Mouse (Mus musculus): Measurements from ENCODE around the gene Blnk. TPM values are rescaled to one million over a fixed set of nuclear protein-coding genes. Genes with fewer than 3 reads are reported as not detected.
A peak's percentile ranks its signal among the peaks of the same experiment; 100 is the strongest.

Gene Blnk
- polyA plus RNA-seq, 1 experiment from 2014 or later, result 0.97 TPM

GRCm38 (mm10) chr19:40996722-40997121 is 2.4 kb upstream of the Blnk start:
- Histone ChIP-seq H3K4me3 (ENCODE audit: low read depth, low read length) (no peak overlapping the region), H3K9me3 (ENCODE audit: control insufficient read depth, low read length) (no peaks in the 10 kb centered on the region), H3K36me3 (ENCODE audit: control insufficient read depth, insufficient read depth, low read length) (no peaks in the 10 kb centered on the region), H3K27ac (replicated peaks; ENCODE audit: low read depth, low read length) (no peak overlapping the region), H3K9ac (ENCODE audit: low read length) (no peak overlapping the region), H3K4me2 (ENCODE audit: low read depth, severe bottlenecking) (no peak overlapping the region), H3K4me1 (ENCODE audit: control insufficient read depth, insufficient read depth, low read length) (peaks cover 10% of the 10 kb centered on the region), H3K27me3 (ENCODE audit: control insufficient read depth, insufficient read depth, low read length) (no peaks in the 10 kb centered on the region)
- WGBS, result 90% methylated on average over 6 of the region's 6 CpGs
- DNase-seq (ENCODE audit: low spot score) (no peak), ATAC-seq (ENCODE audit: insufficient number of reproducible peaks, low FRiP score, low TSS enrichment, low read depth) (no peak)

GRCm38 (mm10) chr19:40995449-40996401 is 1.4 kb upstream of the Blnk start:
- no peak overlapping the region for H3K9ac ChIP-seq (ENCODE audit: low read length)
- H3K4me3 ChIP-seq (ENCODE audit: low read depth, low read length), result no peak overlapping the region
- no peaks in the 10 kb centered on the region for H3K36me3 ChIP-seq (ENCODE audit: control insufficient read depth, insufficient read depth, low read length)
- no peaks in the 10 kb centered on the region for H3K9me3 ChIP-seq (ENCODE audit: control insufficient read depth, low read length)
- no peak for ATAC-seq (ENCODE audit: insufficient number of reproducible peaks, low FRiP score, low TSS enrichment, low read depth)
- DNase-seq (ENCODE audit: low spot score), result peak; percentile 26
- H3K4me2 ChIP-seq (ENCODE audit: low read depth, severe bottlenecking), result no peak overlapping the region
- H3K4me1 ChIP-seq (ENCODE audit: control insufficient read depth, insufficient read depth, low read length), result peaks cover 10% of the 10 kb centered on the region
- no peaks in the 10 kb centered on the region for H3K27me3 ChIP-seq (ENCODE audit: control insufficient read depth, insufficient read depth, low read length)
- WGBS, result 48% methylated on average over 21 of the region's 21 CpGs
- H3K27ac ChIP-seq (replicated peaks; ENCODE audit: low read depth, low read length), result no peak overlapping the region

- DNase-seq (ENCODE audit: low spot score) (no peak), ATAC-seq (ENCODE audit: insufficient number of reproducible peaks, low FRiP score, low TSS enrichment, low read depth) (no peak)
- Histone ChIP-seq H3K27me3 (ENCODE audit: control insufficient read depth, insufficient read depth, low read length) (no peaks in the 10 kb centered on the region), H3K9me3 (ENCODE audit: control insufficient read depth, low read length) (no peaks in the 10 kb centered on the region), H3K36me3 (ENCODE audit: control insufficient read depth, insufficient read depth, low read length) (no peaks in the 10 kb centered on the region), H3K4me1 (ENCODE audit: control insufficient read depth, insufficient read depth, low read length) (peaks cover 10% of the 10 kb centered on the region), H3K27ac (replicated peaks; ENCODE audit: low read depth, low read length) (no peak overlapping the region), H3K9ac (ENCODE audit: low read length) (no peak overlapping the region), H3K4me3 (ENCODE audit: low read depth, low read length) (no peak overlapping the region), H3K4me2 (ENCODE audit: low read depth, severe bottlenecking) (no peak overlapping the region)
- WGBS, result 68% methylated on average over 6 of the region's 7 CpGs
Measured at GRCm38 (mm10) chr19:40994911-40995310, 576 bp upstream of the Blnk start.

GRCm38 (mm10) chr19:40993356-40993755 is 979 bp downstream of the Blnk start:
- DNase-seq (ENCODE audit: low spot score) (no peak), ATAC-seq (ENCODE audit: insufficient number of reproducible peaks, low FRiP score, low TSS enrichment, low read depth) (no peak)
- Histone ChIP-seq H3K36me3 (ENCODE audit: control insufficient read depth, insufficient read depth, low read length) (no peaks in the 10 kb centered on the region), H3K27me3 (ENCODE audit: control insufficient read depth, insufficient read depth, low read length) (no peaks in the 10 kb centered on the region), H3K9me3 (ENCODE audit: control insufficient read depth, low read length) (no peaks in the 10 kb centered on the region), H3K4me1 (ENCODE audit: control insufficient read depth, insufficient read depth, low read length) (peaks cover 10% of the 10 kb centered on the region), H3K9ac (ENCODE audit: low read length) (no peak overlapping the region), H3K27ac (replicated peaks; ENCODE audit: low read depth, low read length) (no peak overlapping the region), H3K4me3 (ENCODE audit: low read depth, low read length) (no peak overlapping the region), H3K4me2 (ENCODE audit: low read depth, severe bottlenecking) (no peak overlapping the region)
- 84% methylated on average over 5 of the region's 5 CpGs for whole genome bisulfite sequencing

GRCm38 (mm10) chr19:40992517-40993044 is 1.8 kb downstream of the Blnk start:
- no peaks in the 10 kb centered on the region for H3K36me3 ChIP-seq (ENCODE audit: control insufficient read depth, insufficient read depth, low read length)
- no peak overlapping the region for H3K9ac ChIP-seq (ENCODE audit: low read length)
- ATAC-seq (ENCODE audit: insufficient number of reproducible peaks, low FRiP score, low TSS enrichment, low read depth) (no peak), DNase-seq (ENCODE audit: low spot score) (no peak)
- no peak overlapping the region for H3K4me3 ChIP-seq (ENCODE audit: low read depth, low read length)
- H3K27ac ChIP-seq (replicated peaks; ENCODE audit: low read depth, low read length), result no peak overlapping the region
- H3K27me3 ChIP-seq (ENCODE audit: control insufficient read depth, insufficient read depth, low read length), result no peaks in the 10 kb centered on the region
- H3K4me1 ChIP-seq (ENCODE audit: control insufficient read depth, insufficient read depth, low read length), result peaks cover 10% of the 10 kb centered on the region
- no peak overlapping the region for H3K4me2 ChIP-seq (ENCODE audit: low read depth, severe bottlenecking)
- WGBS, result 63% methylated on average over 8 of the region's 8 CpGs
- H3K9me3 ChIP-seq (ENCODE audit: control insufficient read depth, low read length), result no peaks in the 10 kb centered on the region

GRCm38 (mm10) chr19:40992096-40992495 is 2.2 kb downstream of the Blnk start:
- no peak for ATAC-seq (ENCODE audit: insufficient number of reproducible peaks, low FRiP score, low TSS enrichment, low read depth)
- no peak overlapping the region for H3K9ac ChIP-seq (ENCODE audit: low read length)

GRCm38 (mm10) chr19:40991626-40992025 is 2.7 kb downstream of the Blnk start:
- Histone ChIP-seq H3K9ac (ENCODE audit: low read length) (no peak overlapping the region), H3K4me1 (ENCODE audit: control insufficient read depth, insufficient read depth, low read length) (peaks cover 10% of the 10 kb centered on the region), H3K27ac (replicated peaks; ENCODE audit: low read depth, low read length) (no peak overlapping the region), H3K36me3 (ENCODE audit: control insufficient read depth, insufficient read depth, low read length) (no peaks in the 10 kb centered on the region), H3K4me2 (ENCODE audit: low read depth, severe bottlenecking) (no peak overlapping the region), H3K27me3 (ENCODE audit: control insufficient read depth, insufficient read depth, low read length) (no peaks in the 10 kb centered on the region), H3K9me3 (ENCODE audit: control insufficient read depth, low read length) (no peaks in the 10 kb centered on the region), H3K4me3 (ENCODE audit: low read depth, low read length) (no peak overlapping the region)
- DNase-seq (ENCODE audit: low spot score), result no peak
- ATAC-seq (ENCODE audit: insufficient number of reproducible peaks, low FRiP score, low TSS enrichment, low read depth), result no peak
- WGBS, result 80% methylated on average over 6 of the region's 7 CpGs

More at GRCm38 (mm10) chr19:40992096-40992495, 2.2 kb downstream of the Blnk start:
- Histone ChIP-seq H3K36me3 (ENCODE audit: control insufficient read depth, insufficient read depth, low read length) (no peaks in the 10 kb centered on the region), H3K9me3 (ENCODE audit: control insufficient read depth, low read length) (no peaks in the 10 kb centered on the region), H3K4me3 (ENCODE audit: low read depth, low read length) (no peak overlapping the region), H3K4me2 (ENCODE audit: low read depth, severe bottlenecking) (no peak overlapping the region), H3K27me3 (ENCODE audit: control insufficient read depth, insufficient read depth, low read length) (no peaks in the 10 kb centered on the region), H3K4me1 (ENCODE audit: control insufficient read depth, insufficient read depth, low read length) (peaks cover 10% of the 10 kb centered on the region), H3K27ac (replicated peaks; ENCODE audit: low read depth, low read length) (no peak overlapping the region)
- 70% methylated on average over 11 of the region's 11 CpGs for WGBS
- no peak for DNase-seq (ENCODE audit: low spot score)

GRCm38 (mm10) chr19:40990781-40991343 is 3.5 kb downstream of the Blnk start:
- WGBS, result 92% methylated on average over 17 of the region's 17 CpGs
- ATAC-seq (ENCODE audit: insufficient number of reproducible peaks, low FRiP score, low TSS enrichment, low read depth), result no peak
- H3K9me3 ChIP-seq (ENCODE audit: control insufficient read depth, low read length), result no peaks in the 10 kb centered on the region

More at GRCm38 (mm10) chr19:40990781-40991343, 3.5 kb downstream of the Blnk start:
- Histone ChIP-seq H3K4me2 (ENCODE audit: low read depth, severe bottlenecking) (no peak overlapping the region), H3K36me3 (ENCODE audit: control insufficient read depth, insufficient read depth, low read length) (no peaks in the 10 kb centered on the region), H3K9ac (ENCODE audit: low read length) (no peak overlapping the region), H3K27ac (replicated peaks; ENCODE audit: low read depth, low read length) (no peak overlapping the region), H3K4me1 (ENCODE audit: control insufficient read depth, insufficient read depth, low read length) (peaks cover 9% of the 10 kb centered on the region), H3K27me3 (ENCODE audit: control insufficient read depth, insufficient read depth, low read length) (no peaks in the 10 kb centered on the region), H3K4me3 (ENCODE audit: low read depth, low read length) (no peak overlapping the region)
- no peak for DNase-seq (ENCODE audit: low spot score)

Measured in limb, embryonic 11.5 days (tissue).